Mouse (Mus musculus) C2C12 (cell line): ENCODE data around the gene Rnf5. TPM values are rescaled to one million over a fixed set of nuclear protein-coding genes. Genes with fewer than 3 reads are reported as not detected.

Experiments used
- H3K27me3 ChIP-seq: one replicate; pipeline ENCODE4 v1.6.1; 2011; ENCODE audit not compliant: control insufficient read depth, insufficient read depth, insufficient read length
- H3K36me3 ChIP-seq: one replicate; pipeline ENCODE4 v1.6.1; 2011; ENCODE audit not compliant: control insufficient read depth, insufficient read depth
- H3K4me3 ChIP-seq: one replicate; pipeline ENCODE4 v1.5.1; 2011; ENCODE audit warnings: mild to moderate bottlenecking, control low read depth; ENCODE audit not compliant: poor library complexity, insufficient read depth, severe bottlenecking
- H3K79me2 ChIP-seq: one replicate; pipeline ENCODE4 v1.6.1; 2011; ENCODE audit not compliant: control insufficient read depth, insufficient read depth
- H3K79me3 ChIP-seq: one replicate; pipeline ENCODE4 v1.6.1; 2011; ENCODE audit warnings: low read depth, control low read depth
- H3ac ChIP-seq: one replicate; pipeline ENCODE3; 2011; ENCODE audit warnings: low read depth; ENCODE audit not compliant: control insufficient read depth, insufficient read length
- CEBPB ChIP-seq: IDR thresholded peaks from one replicate; pipeline ENCODE4 v1.6.1; 2011; ENCODE audit warnings: low read depth, mild to moderate bottlenecking, control low read depth, moderate library complexity
- CTCF ChIP-seq: IDR thresholded peaks from one replicate; pipeline ENCODE4 v1.5.1; 2011; ENCODE audit not compliant: control insufficient read depth, insufficient read depth, insufficient read length
- FOSL1 ChIP-seq: IDR thresholded peaks from one replicate; pipeline ENCODE4 v1.8.0; 2011; ENCODE audit warnings: mild to moderate bottlenecking, low read length; ENCODE audit not compliant: poor library complexity, insufficient read depth, severe bottlenecking
- MAX ChIP-seq: IDR thresholded peaks from one replicate; pipeline ENCODE4 v1.6.1; 2011; ENCODE audit warnings: mild to moderate bottlenecking, control low read depth
- MYOD1 ChIP-seq: IDR thresholded peaks from one replicate; pipeline ENCODE4 v1.6.1; 2011; ENCODE audit warnings: low read depth; ENCODE audit not compliant: control insufficient read depth, insufficient read length
- MYOG ChIP-seq: IDR thresholded peaks from one replicate; pipeline ENCODE4 v1.6.1; 2011; ENCODE audit not compliant: control insufficient read depth, insufficient read length; ENCODE audit errors: extremely low read depth
- USF1 ChIP-seq: IDR thresholded peaks from one replicate; pipeline ENCODE4 v1.6.1; 2011; ENCODE audit warnings: low read depth, mild to moderate bottlenecking, control low read depth, moderate library complexity
- polyA plus RNA-seq: library from polyadenylated mRNA; unstranded; fragments of >200 nt; fragmentation: generic; extraction: Trizol; gene quantifications from one replicate; pipeline ENCODE4 v1.2.1, GENCODE M21; 2012; ENCODE audit warnings: missing spikeins

Rnf5 gene
- polyA plus RNA-seq, 1 experiment: 37.1 TPM

GRCm38 (mm10) chr17:34567311-34567710, 36.2 kb downstream of the Rnf5 start:
- Histone ChIP-seq H3K79me2 (no peaks in the 10 kb centered on the region), H3K36me3 (no peaks in the 10 kb centered on the region), H3K27me3 (peaks cover 48% of the 10 kb centered on the region), H3ac (no peak overlapping the region), H3K79me3 (no peaks in the 10 kb centered on the region), H3K4me3 (no peak overlapping the region)
- TF ChIP-seq MYOG (no peak), MAX (no peak), CTCF (no peak), CEBPB (no peak), USF1 (no peak), MYOD1 (no peak), FOSL1 (no peak)

GRCm38 (mm10) chr17:34564796-34565195, 38.7 kb downstream of the Rnf5 start:
- Histone ChIP-seq H3K79me2 (no peaks in the 10 kb centered on the region), H3K4me3 (no peak overlapping the region), H3K79me3 (no peaks in the 10 kb centered on the region), H3ac (no peak overlapping the region), H3K36me3 (no peaks in the 10 kb centered on the region), H3K27me3 (peaks cover 52% of the 10 kb centered on the region)
- no peak for TF ChIP-seq MYOG
- no peak for TF ChIP-seq MYOD1
- TF ChIP-seq CTCF: no peak
- TF ChIP-seq MAX: no peak
- no peak for TF ChIP-seq CEBPB
- TF ChIP-seq USF1: no peak
- no peak for TF ChIP-seq FOSL1

- Histone ChIP-seq H3ac (no peak within 1 kb of the TSS), H3K36me3 (no peaks in the 10 kb centered on the region), H3K4me3 (no peak within 1 kb of the TSS), H3K27me3 (peaks cover 57% of the 10 kb centered on the region), H3K79me3 (no peaks in the 10 kb centered on the region), H3K79me2 (no peaks in the 10 kb centered on the region)
- no peak for TF ChIP-seq USF1
- TF ChIP-seq CEBPB: no peak
- TF ChIP-seq CTCF: no peak
- no peak for TF ChIP-seq MAX
- no peak for TF ChIP-seq MYOG
- no peak for TF ChIP-seq FOSL1
- no peak for TF ChIP-seq MYOD1
Measured at GRCm38 (mm10) chr17:34564003-34564421, 39.5 kb downstream of the Rnf5 start, which contains the start of gene Notch4. Gene Notch4, plus strand, starts transcription at chr17:34564268.

GRCm38 (mm10) chr17:34563354-34563753, 40.1 kb downstream of the Rnf5 start:
- Histone ChIP-seq H3K36me3 (no peaks in the 10 kb centered on the region), H3K4me3 (no peak overlapping the region), H3K79me2 (no peaks in the 10 kb centered on the region), H3ac (no peak overlapping the region), H3K79me3 (no peaks in the 10 kb centered on the region), H3K27me3 (peaks cover 62% of the 10 kb centered on the region)
- TF ChIP-seq MAX (no peak), FOSL1 (no peak), MYOD1 (no peak), CEBPB (no peak), MYOG (no peak), USF1 (no peak), CTCF (no peak)

GRCm38 (mm10) chr17:34562595-34562994, 40.9 kb downstream of the Rnf5 start:
- Histone ChIP-seq H3K27me3 (peaks cover 65% of the 10 kb centered on the region), H3ac (no peak overlapping the region), H3K79me3 (no peaks in the 10 kb centered on the region), H3K79me2 (no peaks in the 10 kb centered on the region), H3K36me3 (no peaks in the 10 kb centered on the region), H3K4me3 (no peak overlapping the region)
- TF ChIP-seq MYOD1 (no peak), FOSL1 (no peak), USF1 (no peak), MYOG (no peak), CEBPB (no peak)

- no peak overlapping the region for H3K4me3 ChIP-seq
- no peaks in the 10 kb centered on the region for H3K36me3 ChIP-seq
- no peak for TF ChIP-seq MAX
- no peak for TF ChIP-seq USF1
- TF ChIP-seq FOSL1: no peak
- no peak for TF ChIP-seq MYOD1
- no peak for TF ChIP-seq MYOG
- TF ChIP-seq CEBPB: no peak
- no peak for TF ChIP-seq CTCF
Measured at GRCm38 (mm10) chr17:34561200-34561599, 42.3 kb downstream of the Rnf5 start.

More at GRCm38 (mm10) chr17:34561200-34561599, 42.3 kb downstream of the Rnf5 start:
- H3K79me3 ChIP-seq: no peaks in the 10 kb centered on the region
- no peaks in the 10 kb centered on the region for H3K79me2 ChIP-seq
- no peak overlapping the region for H3ac ChIP-seq
- peaks cover 55% of the 10 kb centered on the region for H3K27me3 ChIP-seq
